8 mouse cellular contexts compared by ENCODE assay signal in genomic region chr15:12066176-12066856, GRCm38 (mm10). TPM values are rescaled to one million over a fixed set of nuclear protein-coding genes. Genes with fewer than 3 reads are reported as not detected.
DNase-seq lines count a peak whose midpoint lies in the region; ATAC-seq lines count a peak whose summit lies in the region.

No protein-coding gene starts in this region.

- H3K4me2 ChIP-seq in heart, embryonic 15.5 days = peak overlapping the region; percentile 40
- peak overlapping the region; percentile 19; the same call in 1 of the 2 replicates for H3K4me2 ChIP-seq in lung, embryonic 15.5 days

- peak; percentile 12 for DNase-seq in embryo, embryonic 11 days
- DNase-seq in embryo, embryonic 10.5 days (ENCODE audit: low spot score) = no peak
- DNase-seq in fibroblast of lung, adult 2 months (ENCODE audit: low read depth) = peak; percentile 87
- peak; percentile 82 for DNase-seq in kidney, postnatal 14 days
- peak; percentile 56 for DNase-seq in skeletal muscle tissue, adult 2 months (ENCODE audit: low read depth, low spot score)

- H3K9ac ChIP-seq in heart, embryonic 15.5 days = no peak overlapping the region
- H3K9ac ChIP-seq in lung, embryonic 15.5 days = no peak overlapping the region

- WGBS in heart, embryonic 15.5 days = 29% methylated on average over 14 of the region's 14 CpGs
- WGBS in lung, embryonic 15.5 days = 39% methylated on average over 14 of the region's 14 CpGs

- H3K4me1 ChIP-seq in heart, embryonic 15.5 days (replicated peaks) = peaks cover 34% of the 10 kb centered on the region
- H3K4me1 ChIP-seq in lung, embryonic 15.5 days = peaks cover 34% of the 10 kb centered on the region

- H3K36me3 ChIP-seq in heart, embryonic 15.5 days = no peaks in the 10 kb centered on the region
- H3K36me3 ChIP-seq in lung, embryonic 15.5 days = no peaks in the 10 kb centered on the region

- H3K4me3 ChIP-seq in heart, embryonic 15.5 days = no peak overlapping the region
- H3K4me3 ChIP-seq in lung, embryonic 15.5 days = no peak overlapping the region

- H3K27me3 ChIP-seq in heart, embryonic 15.5 days = no peaks in the 10 kb centered on the region
- H3K27me3 ChIP-seq in lung, embryonic 15.5 days = no peaks in the 10 kb centered on the region

- H3K9me3 ChIP-seq in heart, embryonic 15.5 days (replicated peaks) = no peaks in the 10 kb centered on the region
- H3K9me3 ChIP-seq in lung, embryonic 15.5 days = no peaks in the 10 kb centered on the region

- ATAC-seq in heart, embryonic 15.5 days (replicated peaks; ENCODE audit: insufficient number of reproducible peaks, insufficient read depth, low FRiP score, low read depth) = peak; percentile 68
- ATAC-seq in lung, embryonic 15.5 days (ENCODE audit: borderline replicate concordance, extremely low read depth, low FRiP score, low TSS enrichment) = peak; percentile 69; the same call in 1 of the 2 replicates
- no peak for ATAC-seq in inflammation-experienced regulatory T-cells, adult 6 months

- H3K27ac ChIP-seq in heart, embryonic 15.5 days = peak overlapping the region; percentile 86
- H3K27ac ChIP-seq in lung, embryonic 15.5 days = peak overlapping the region; percentile 92

RNA-seq across cellular contexts. Expression of gene Zfr, which starts 51.3 kb away (rescaled TPM):
- polyA plus RNA-seq in heart, embryonic 15.5 days (2015; fragmentation: Nextera tagmentation; extraction: Ambion mirVana) = 79.7 and 99.0 TPM in 2 replicates
- polyA plus RNA-seq in lung, embryonic 15.5 days (2015; fragmentation: Nextera tagmentation; extraction: Ambion mirVana) = 110 and 120 TPM in 2 replicates
- 100 to 1,000 TPM; 159 to 229 (median 184) TPM for polyA plus RNA-seq in inflammation-experienced regulatory T-cells, adult 6 months (2017; shearing (Covaris generic))
